Mouse (Mus musculus): Measurements from ENCODE around the gene Slc7a5.

DNA sequence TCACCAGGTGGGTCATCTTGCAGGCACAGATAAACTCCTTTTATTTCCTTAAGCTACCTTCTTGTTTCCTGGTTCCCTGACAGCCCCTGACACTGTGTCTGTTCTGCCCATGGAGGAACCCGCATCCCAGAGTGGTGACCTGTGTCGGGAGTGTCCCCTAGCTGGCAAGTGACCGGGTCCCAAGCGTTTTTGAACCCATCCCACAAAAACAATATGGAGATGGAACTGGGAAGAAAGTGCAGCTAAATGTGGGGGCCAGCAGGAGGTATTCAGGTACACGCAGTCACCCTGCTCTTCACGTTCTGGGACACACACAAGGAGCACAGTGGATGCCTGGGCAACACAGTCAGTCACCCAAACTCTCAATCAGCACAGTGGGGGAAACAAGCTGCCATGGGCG, 38.9 kb upstream of the Slc7a5 start:
- TF ChIP-seq CTCF (IDR thresholded peaks at IDR 0.05; ENCODE audit: control insufficient read depth, insufficient read depth, insufficient replicate concordance, low read depth, low read length), result no peak
- TF ChIP-seq POLR2A (IDR thresholded peaks at IDR 0.05; ENCODE audit: control insufficient read depth, low read depth, low read length), result no peak

All from testis, adult 2 months (tissue).